Mouse (Mus musculus) liver, adult 2 months (tissue): ENCODE results near the gene Clic1. TPM values are rescaled to one million over a fixed set of nuclear protein-coding genes. Genes with fewer than 3 reads are reported as not detected.

ENCODE experiments used
- DNase-seq: peaks from one replicate; pipeline ENCODE4 v3.0.0-alpha.2; 2011; ENCODE audit warnings: low read depth, low spot score; ENCODE audit errors: extremely low read depth
- H3K27ac ChIP-seq: fragments of 200-500 bp; replicated peaks from 2 replicates; pipeline ENCODE4 v1.5.1; 2012; ENCODE audit warnings: low read depth, mild to moderate bottlenecking, control low read depth, inconsistent platforms, low read length; ENCODE audit not compliant: insufficient read depth
- H3K27me3 ChIP-seq: fragments of 200-500 bp; 2 replicates; pipeline ENCODE4 v1.6.1; 2012; ENCODE audit warnings: mild to moderate bottlenecking, moderate library complexity, low read length, inconsistent platforms; ENCODE audit not compliant: control insufficient read depth, insufficient read depth
- H3K36me3 ChIP-seq: fragments of 200-500 bp; 2 replicates; pipeline ENCODE4 v1.6.1; 2012; ENCODE audit warnings: low read length, inconsistent platforms; ENCODE audit not compliant: control insufficient read depth, insufficient read depth
- H3K4me1 ChIP-seq: fragments of 200-500 bp; 2 replicates; pipeline ENCODE4 v1.6.1; 2011; ENCODE audit warnings: low read length; ENCODE audit not compliant: control insufficient read depth, insufficient read depth
- H3K4me3 ChIP-seq: fragments of 200-500 bp; 2 replicates; pipeline ENCODE4 v1.5.1; 2011; ENCODE audit warnings: low read depth, mild to moderate bottlenecking, control low read depth, low read length, moderate library complexity; ENCODE audit not compliant: insufficient read depth
- H3K79me2 ChIP-seq: fragments of 200-500 bp; 2 replicates; pipeline ENCODE4 v1.6.1; 2012; ENCODE audit warnings: inconsistent platforms, mild to moderate bottlenecking, low read length, moderate library complexity; ENCODE audit not compliant: control insufficient read depth, insufficient read depth
- H3K9ac ChIP-seq: fragments of 200-500 bp; 2 replicates; pipeline ENCODE4 v1.6.1; 2012; ENCODE audit warnings: low read depth, mild to moderate bottlenecking, control low read depth, inconsistent platforms, low read length
- CTCF ChIP-seq: fragments of 200-500 bp; IDR thresholded peaks from 2 replicates; pipeline ENCODE4 v1.5.1; 2011; ENCODE audit warnings: low read depth, low read length, control low read depth
- POLR2A ChIP-seq: fragments of 200-500 bp; IDR thresholded peaks from 2 replicates; pipeline ENCODE4 v1.6.1; 2011; ENCODE audit warnings: low read length, control low read depth; ENCODE audit not compliant: insufficient read depth; ENCODE audit errors: extremely low read depth
- WGBS: fragments of 180-500 bp; shearing (Covaris S2); methylation state at CpG from one replicate; pipeline ENCODE4 v1.1.7; 2018; 5-methylcytosine and 5-hydroxymethylcytosine counted together
- polyA plus RNA-seq: library from polyadenylated mRNA; depleted of rRNA; stranded (reverse); fragments of >200 nt; gene quantifications from 2 replicates; pipeline ENCODE4 v1.2.3, GENCODE M21; 2012
- total RNA-seq: library from RNA; depleted of rRNA; stranded (reverse); fragments of >200 nt; gene quantifications from 2 replicates; pipeline ENCODE4 v1.2.3, GENCODE M21; 2014

Gene Clic1
- total and polyA plus RNA-seq, 2 experiments, result 16.8 to 20.3 TPM

DNA sequence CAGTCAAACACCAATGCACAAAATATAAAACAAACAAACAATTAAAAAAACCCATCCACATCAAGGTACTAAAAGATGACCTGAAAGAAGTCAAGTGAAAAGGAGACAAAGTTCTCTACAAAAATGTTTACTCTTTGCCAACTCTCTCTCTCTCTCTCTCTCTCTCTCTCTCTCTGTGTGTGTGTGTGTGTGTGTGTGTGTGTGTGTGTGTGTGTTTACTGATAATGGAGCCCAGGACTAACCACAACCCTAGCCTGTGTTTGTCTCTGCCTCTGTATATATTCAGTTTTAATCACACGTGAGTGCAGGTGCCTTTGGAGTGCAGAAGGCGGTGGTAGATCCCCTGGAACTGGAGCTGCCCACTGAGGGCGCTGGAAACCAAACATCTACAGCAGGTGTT is 7.3 kb downstream of the Clic1 start:
- H3K4me3 ChIP-seq, result no peak overlapping the region
- H3K27me3 ChIP-seq, result no peaks in the 10 kb centered on the region
- no peak for DNase-seq
- H3K36me3 ChIP-seq, result peaks cover 11% of the 10 kb centered on the region; the same call in 1 of the 2 replicates
- H3K9ac ChIP-seq, result no peak overlapping the region
- peaks cover 3% of the 10 kb centered on the region; the same call in 1 of the 2 replicates for H3K4me1 ChIP-seq
- H3K27ac ChIP-seq, result no peak overlapping the region
- 87% methylated on average over 3 of the region's 3 CpGs for WGBS
- TF ChIP-seq POLR2A, result no peak
- TF ChIP-seq CTCF, result no peak
- no peaks in the 10 kb centered on the region for H3K79me2 ChIP-seq

DNA sequence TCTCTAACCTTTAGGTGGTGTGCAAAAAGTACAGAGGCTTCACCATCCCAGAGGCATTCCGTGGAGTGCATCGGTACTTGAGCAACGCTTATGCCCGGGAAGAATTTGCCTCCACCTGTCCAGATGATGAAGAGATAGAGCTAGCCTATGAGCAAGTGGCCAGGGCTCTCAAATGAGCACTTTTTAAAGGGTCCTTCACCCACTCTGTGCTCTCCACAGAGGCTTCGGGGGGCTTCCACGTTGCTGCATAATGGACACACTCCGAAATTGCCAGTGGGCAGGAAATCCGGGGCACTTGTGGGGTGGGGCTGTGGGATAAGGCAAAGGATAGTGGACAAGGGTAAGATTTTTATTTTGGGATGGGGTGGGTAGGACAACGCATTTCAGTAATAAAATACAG is 8.6 kb downstream of the Clic1 start:
- no peak overlapping the region for H3K9ac ChIP-seq
- H3K4me1 ChIP-seq, result peaks cover 3% of the 10 kb centered on the region; the same call in 1 of the 2 replicates
- DNase-seq, result no peak
- H3K27ac ChIP-seq, result no peak overlapping the region
- 63% methylated on average over 9 of the region's 9 CpGs for WGBS
- peaks cover 10% of the 10 kb centered on the region; the same call in 1 of the 2 replicates for H3K36me3 ChIP-seq
- no peaks in the 10 kb centered on the region for H3K79me2 ChIP-seq
- no peaks in the 10 kb centered on the region for H3K27me3 ChIP-seq
- TF ChIP-seq POLR2A, result no peak
- TF ChIP-seq CTCF, result no peak
- H3K4me3 ChIP-seq, result no peak overlapping the region

DNA sequence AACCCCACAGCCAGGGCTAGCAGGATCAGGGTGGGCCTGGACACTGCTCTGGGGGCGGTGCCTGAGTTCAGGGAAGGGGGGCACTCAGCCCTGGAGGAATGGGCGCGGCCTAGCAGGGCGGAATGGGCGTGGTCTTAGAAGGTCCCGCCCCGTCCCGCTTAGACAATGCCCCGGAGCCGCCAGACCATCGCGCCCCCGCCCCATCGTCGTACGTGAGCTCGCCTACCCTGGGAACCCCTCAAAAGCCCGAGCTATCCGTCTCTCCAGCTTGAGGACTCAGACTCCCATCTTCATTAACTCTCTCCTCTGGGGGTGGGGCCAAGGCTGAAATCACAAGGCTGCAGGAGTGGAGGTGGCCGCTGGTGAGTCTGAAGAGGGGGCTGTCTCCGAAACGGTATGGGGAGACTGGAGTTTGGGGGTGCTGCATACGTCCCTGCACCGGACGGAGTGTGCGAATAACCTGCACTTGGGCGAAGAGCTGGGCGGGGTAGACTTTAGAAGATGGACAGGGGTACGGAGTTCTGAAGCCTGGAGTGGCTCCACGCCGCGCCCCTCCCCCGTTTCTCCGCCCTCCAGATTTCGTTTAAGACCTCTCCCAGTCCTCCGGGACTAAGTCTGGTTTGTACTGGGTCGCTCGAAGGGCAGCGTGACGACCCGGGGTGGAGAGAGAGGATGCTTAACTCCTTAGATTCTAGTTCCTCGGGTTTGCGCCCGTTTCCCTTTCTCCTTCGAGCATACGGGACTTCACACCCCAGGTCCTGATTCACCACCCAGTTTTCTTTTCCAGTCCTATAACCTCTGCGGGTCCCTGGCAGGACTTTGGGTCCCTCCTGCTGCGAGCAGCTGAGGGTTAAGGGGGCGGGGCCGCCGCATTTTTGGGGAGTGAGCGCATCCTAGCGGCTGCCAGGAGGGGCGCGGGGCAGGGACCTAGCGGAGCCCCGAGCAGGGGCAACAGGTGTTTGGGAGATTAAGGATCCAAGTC is 9.4 kb downstream of the Clic1 start, which contains the start of gene Ddah2:
Ddah2 (plus strand) TSS at position 125 of the 982 bp plus-strand sequence.
- WGBS, result 3% methylated on average over 57 of the region's 57 CpGs
- Histone ChIP-seq H3K27ac (peak within 1 kb of the TSS; percentile 51), H3K4me1 (peaks cover 3% of the 10 kb centered on the region; the same call in 1 of the 2 replicates), H3K4me3 (peak within 1 kb of the TSS; percentile 62), H3K9ac (peak within 1 kb of the TSS; percentile 62), H3K79me2 (no peaks in the 10 kb centered on the region), H3K27me3 (no peaks in the 10 kb centered on the region), H3K36me3 (peaks cover 7% of the 10 kb centered on the region; the same call in 1 of the 2 replicates)
- TF ChIP-seq CTCF (peak; percentile 81), POLR2A (0 out of 2 replicates have a peak, but pooled peaks have one; percentile 20)
- no peak for DNase-seq

DNA sequence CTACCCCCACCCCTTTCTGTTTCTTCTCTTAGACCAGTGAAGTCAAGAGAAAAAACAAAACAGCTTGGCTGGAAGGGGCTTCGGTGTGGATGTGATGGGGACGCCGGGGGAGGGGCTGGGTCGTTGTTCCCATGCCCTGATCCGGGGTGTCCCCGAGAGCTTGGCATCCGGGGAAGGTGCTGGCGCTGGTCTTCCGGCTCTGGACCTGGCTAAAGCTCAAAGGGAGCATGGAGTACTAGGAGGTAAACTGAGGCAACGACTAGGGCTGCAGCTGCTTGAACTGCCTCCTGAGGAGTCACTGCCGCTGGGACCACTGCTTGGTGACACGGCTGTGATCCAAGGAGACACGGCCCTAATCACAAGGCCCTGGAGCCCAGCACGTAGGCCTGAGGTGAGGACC is 10.3 kb downstream of the Clic1 start:
- peaks cover 3% of the 10 kb centered on the region; the same call in 1 of the 2 replicates for H3K4me1 ChIP-seq
- no peak for TF ChIP-seq CTCF
- DNase-seq, result no peak
- no peak overlapping the region for H3K27ac ChIP-seq
- H3K27me3 ChIP-seq, result no peaks in the 10 kb centered on the region; the same call in 1 of the 2 replicates
- 35% methylated on average over 14 of the region's 14 CpGs for WGBS
- peak overlapping the region; percentile 62; the same call in 1 of the 2 replicates for H3K4me3 ChIP-seq
- no peaks in the 10 kb centered on the region for H3K79me2 ChIP-seq
- H3K36me3 ChIP-seq, result peaks cover 5% of the 10 kb centered on the region; the same call in 1 of the 2 replicates
- H3K9ac ChIP-seq, result 0 out of 2 replicates have a peak overlapping the region, but pooled peaks have one; percentile 6

DNA sequence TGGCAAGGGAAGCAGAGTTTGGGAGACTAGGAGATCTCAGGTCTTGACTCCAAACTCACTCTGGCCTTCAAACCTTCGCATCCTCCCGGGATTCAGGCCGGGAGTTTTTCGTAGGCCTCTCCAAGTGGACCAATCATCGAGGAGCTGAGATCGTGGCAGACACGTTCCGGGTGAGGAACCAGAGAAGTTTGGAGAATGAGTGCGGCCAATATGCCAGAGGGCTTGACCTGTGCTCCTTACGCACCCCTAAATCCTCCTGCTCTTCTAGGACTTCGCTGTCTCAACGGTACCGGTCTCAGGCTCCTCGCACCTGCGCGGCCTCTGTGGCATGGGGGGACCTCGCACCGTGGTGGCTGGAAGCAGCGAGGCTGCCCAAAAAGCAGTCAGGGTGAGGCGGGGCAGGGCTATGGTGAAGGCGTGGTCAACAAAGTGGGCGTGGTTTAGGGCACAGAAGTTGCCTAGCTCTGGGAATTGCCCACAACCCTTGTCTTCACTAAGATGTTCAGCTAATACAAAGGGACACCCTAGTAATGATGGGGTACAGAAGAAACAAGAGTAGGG is 11.1 kb downstream of the Clic1 start:
- Histone ChIP-seq H3K79me2 (no peaks in the 10 kb centered on the region), H3K27ac (no peak overlapping the region), H3K4me3 (no peak overlapping the region), H3K4me1 (peaks cover 3% of the 10 kb centered on the region; the same call in 1 of the 2 replicates), H3K27me3 (no peaks in the 10 kb centered on the region; the same call in 1 of the 2 replicates), H3K36me3 (peaks cover 2% of the 10 kb centered on the region; the same call in 1 of the 2 replicates), H3K9ac (no peak overlapping the region)
- WGBS, result 76% methylated on average over 22 of the region's 22 CpGs
- no peak for TF ChIP-seq CTCF
- no peak for TF ChIP-seq POLR2A
- DNase-seq, result no peak
